Mouse (Mus musculus) mouse trophoblast stem cell (cell line): ENCODE results near the gene Ddx18.

ENCODE experiments used
- in situ Hi-C, 2 experiments: fragments of 300-500 bp; cut with MseI, MboI; formaldehyde crosslinking; loops; 2 replicates in 1 of 2; 3 replicates in 1 of 2; pipeline ENCODE4 v1.15.1; 2025

Gene Ddx18

GRCm38 (mm10) chr1:121567521-121568489 is at the start of gene Ddx18:
Gene Ddx18 (minus strand): TSS chr1:121567989.
- in situ Hi-C loops = no loop called here

- in situ Hi-C loops = no loop called here
Observed at GRCm38 (mm10) chr1:121608000-121608399, 40.2 kb upstream of the Ddx18 start.

GRCm38 (mm10) chr1:121605118-121605517 is 37.3 kb upstream of the Ddx18 start:
- in situ Hi-C loops = no loop called here

- in situ Hi-C loops = no loop called here
Observed at GRCm38 (mm10) chr1:121601893-121602292, 34.1 kb upstream of the Ddx18 start.

GRCm38 (mm10) chr1:121601084-121601483 is 33.3 kb upstream of the Ddx18 start:
- in situ Hi-C loops = no loop called here

- in situ Hi-C loops = no loop called here
Observed at GRCm38 (mm10) chr1:121598421-121598820, 30.6 kb upstream of the Ddx18 start.

GRCm38 (mm10) chr1:121596951-121597625 is 29.3 kb upstream of the Ddx18 start:
- in situ Hi-C loops = no loop called here

GRCm38 (mm10) chr1:121584838-121585237 is 17.0 kb upstream of the Ddx18 start:
- in situ Hi-C loops = no loop called here

- in situ Hi-C loops = no loop called here
Observed at GRCm38 (mm10) chr1:121581133-121581855, 13.5 kb upstream of the Ddx18 start.

- in situ Hi-C loops = no loop called here
Observed at GRCm38 (mm10) chr1:121577491-121577890, 9.7 kb upstream of the Ddx18 start.

- in situ Hi-C loops = no loop called here
Observed at GRCm38 (mm10) chr1:121570522-121570921, 2.7 kb upstream of the Ddx18 start.

GRCm38 (mm10) chr1:121557861-121558260 is 9.9 kb downstream of the Ddx18 start:
- in situ Hi-C loops = loop anchor here (10.0 kb wide), 2 partner anchors 113 to 123 kb away; partner anchors contain the start of gene Ccdc93 (in 1 of the 2)

GRCm38 (mm10) chr1:121551457-121551835 is 16.3 kb downstream of the Ddx18 start:
- in situ Hi-C loops = loop anchor here (10.0 kb wide), 2 partner anchors 107 to 117 kb away; partner anchors contain the start of gene Ccdc93 (in 1 of the 2)

GRCm38 (mm10) chr1:121550801-121551456 is 16.9 kb downstream of the Ddx18 start:
- in situ Hi-C loops = loop anchor here (10.0 kb wide), 2 partner anchors 106 to 116 kb away; partner anchors contain the start of gene Ccdc93 (in 1 of the 2)

- in situ Hi-C loops = no loop called here
Observed at GRCm38 (mm10) chr1:121549456-121549855, 18.3 kb downstream of the Ddx18 start.

GRCm38 (mm10) chr1:121548667-121549066 is 19.1 kb downstream of the Ddx18 start:
- in situ Hi-C loops = no loop called here

- in situ Hi-C loops = no loop called here
Observed at GRCm38 (mm10) chr1:121546844-121547243, 20.9 kb downstream of the Ddx18 start.

- in situ Hi-C loops = no loop called here
Observed at GRCm38 (mm10) chr1:121540361-121540760, 27.4 kb downstream of the Ddx18 start.

GRCm38 (mm10) chr1:121531439-121531838 is 36.4 kb downstream of the Ddx18 start:
- in situ Hi-C loops = no loop called here

GRCm38 (mm10) chr1:121529286-121529685 is 38.5 kb downstream of the Ddx18 start:
- in situ Hi-C loops = no loop called here

- in situ Hi-C loops = no loop called here
Observed at GRCm38 (mm10) chr1:121528399-121528720, 39.4 kb downstream of the Ddx18 start, which contains the start of gene Htr5b. Gene Htr5b (minus strand): TSS chr1:121528465.
